Mouse (Mus musculus): ENCODE data around the gene D13Ertd608e.

- no peak for TF ChIP-seq CTCF (IDR thresholded peaks at IDR 0.05; ENCODE audit: low read depth, low read length)
- no peak for TF ChIP-seq POLR2A (IDR thresholded peaks at IDR 0.05; ENCODE audit: borderline replicate concordance, low read depth, low read length)
Measured at GRCm38 (mm10) chr13:119810031-119810430, 25.8 kb upstream of the D13Ertd608e start.

All from bone marrow macrophage, adult 2 months (primary cell).